Mouse (Mus musculus) forebrain, embryonic 15.5 days (tissue): Measurements from ENCODE around the gene Tob2. TPM values are rescaled to one million over a fixed set of nuclear protein-coding genes. Genes with fewer than 3 reads are reported as not detected.

Experiments used
- ATAC-seq: fragments of 200-750 bp; cut with Nextera tagmentation; replicated peaks from 2 replicates; pipeline ENCODE4 v1.8.0; 2017; ENCODE audit warnings: mild to moderate bottlenecking, moderate TSS enrichment, moderate library complexity
- H3K27ac ChIP-seq: fragments of 300-500 bp; sonication (generic); replicated peaks from 2 replicates; pipeline ENCODE4 v1.5.1; 2015; ENCODE audit warnings: mild to moderate bottlenecking, inconsistent platforms
- H3K27me3 ChIP-seq: fragments of 300-500 bp; sonication (generic); 2 replicates; pipeline ENCODE4 v1.6.1; 2015; ENCODE audit warnings: inconsistent platforms
- H3K36me3 ChIP-seq: fragments of 300-500 bp; sonication (generic); 2 replicates; pipeline ENCODE4 v1.6.1; 2015; ENCODE audit warnings: mild to moderate bottlenecking, inconsistent platforms
- H3K4me1 ChIP-seq: fragments of 300-500 bp; sonication (generic); 2 replicates; pipeline ENCODE4 v1.6.1; 2015; ENCODE audit warnings: inconsistent platforms
- H3K4me2 ChIP-seq: fragments of 300-500 bp; sonication (generic); replicated peaks from 2 replicates; pipeline ENCODE4 v1.6.1; 2015; ENCODE audit warnings: mild to moderate bottlenecking, inconsistent platforms
- H3K4me3 ChIP-seq: fragments of 300-500 bp; sonication (generic); 2 replicates; pipeline ENCODE4 v1.5.1; 2015; ENCODE audit warnings: mild to moderate bottlenecking, inconsistent platforms
- H3K9ac ChIP-seq: fragments of 300-500 bp; sonication (generic); replicated peaks from 2 replicates; pipeline ENCODE4 v1.6.1; 2015; ENCODE audit warnings: mild to moderate bottlenecking, inconsistent platforms
- H3K9me3 ChIP-seq: fragments of 300-500 bp; sonication (generic); 2 replicates; pipeline ENCODE4 v1.6.1; 2016; ENCODE audit warnings: inconsistent platforms
- WGBS: fragments of 180-500 bp; shearing (Covaris S2); methylation state at CpG from one replicate; pipeline ENCODE4 v1.1.7; 2015; ENCODE audit warnings: mixed read lengths; 5-methylcytosine and 5-hydroxymethylcytosine counted together
- polyA plus RNA-seq: library from polyadenylated mRNA; unstranded; fragments of >200 nt; fragmentation: Nextera tagmentation; extraction: Ambion mirVana; gene quantifications from 2 replicates; pipeline ENCODE4 v1.2.1, GENCODE M21; 2015

Tob2 gene
- 20.2 and 21.1 TPM in 2 replicates for polyA plus RNA-seq

- Histone ChIP-seq H3K27me3 (no peaks in the 10 kb centered on the region), H3K4me2 (peak within 1 kb of the TSS; percentile 92), H3K4me3 (peak within 1 kb of the TSS; percentile 62), H3K36me3 (no peaks in the 10 kb centered on the region), H3K9ac (peak within 1 kb of the TSS; percentile 75), H3K4me1 (peaks cover 40% of the 10 kb centered on the region), H3K9me3 (no peaks in the 10 kb centered on the region), H3K27ac (peak within 1 kb of the TSS; percentile 97)
- ATAC-seq, result peak; percentile 4; the same call in 1 of the 2 replicates
- under 1% methylated on average over 44 of the region's 44 CpGs for WGBS
These were observed at the start of gene Tob2 for GRCm38 (mm10) chr15:81858517-81859329. Gene Tob2 (minus strand): TSS chr15:81858796.

DNA sequence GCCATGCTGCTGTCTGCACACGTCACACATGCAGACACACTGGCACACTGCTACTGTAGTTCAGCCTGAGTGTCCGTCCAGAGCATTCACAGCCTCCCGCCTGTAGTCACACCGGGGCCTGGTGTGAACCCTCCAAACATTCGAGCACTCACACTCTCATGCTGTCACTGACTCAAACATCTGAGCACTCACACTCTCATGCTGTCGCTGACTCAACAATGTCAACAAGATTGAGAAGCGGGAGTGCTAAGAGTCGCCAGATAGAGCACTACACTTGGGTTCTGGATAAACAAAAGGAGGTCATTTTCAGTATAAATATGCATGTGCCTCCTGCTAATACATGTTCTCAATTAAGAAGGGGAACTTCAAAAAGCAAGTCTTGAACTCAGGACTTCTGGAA, 49.4 kb upstream of the Tob2 start:
- Histone ChIP-seq H3K9me3 (no peaks in the 10 kb centered on the region), H3K4me2 (no peak overlapping the region), H3K27ac (no peak overlapping the region), H3K27me3 (no peaks in the 10 kb centered on the region), H3K4me1 (no peaks in the 10 kb centered on the region), H3K4me3 (no peak overlapping the region), H3K36me3 (peaks cover 96% of the 10 kb centered on the region), H3K9ac (no peak overlapping the region)
- no peak for ATAC-seq
- WGBS, result 87% methylated on average over 8 of the region's 8 CpGs

DNA sequence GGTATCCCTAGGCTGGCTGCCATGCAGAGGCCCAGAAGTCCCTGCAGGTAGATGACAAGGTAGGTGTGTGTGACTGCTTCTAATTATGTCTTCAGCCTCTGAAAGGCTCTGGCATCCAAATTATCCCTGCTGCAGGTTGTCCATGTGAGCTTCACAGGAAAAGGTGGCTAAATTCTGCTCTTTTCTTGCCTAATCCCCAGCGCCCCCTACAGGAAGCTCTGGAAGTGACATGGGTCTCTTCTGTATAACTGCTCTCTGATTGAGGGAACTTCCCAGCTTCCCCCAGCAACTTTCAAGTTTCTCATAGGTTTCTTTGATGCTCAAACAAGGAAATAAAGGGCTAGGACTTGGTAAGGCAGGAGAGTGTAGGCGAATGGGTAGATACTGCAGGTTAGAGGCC, 46.3 kb upstream of the Tob2 start:
- Histone ChIP-seq H3K9ac (no peak overlapping the region), H3K4me3 (no peak overlapping the region), H3K27ac (no peak overlapping the region), H3K36me3 (peaks cover 88% of the 10 kb centered on the region), H3K4me1 (no peaks in the 10 kb centered on the region), H3K4me2 (no peak overlapping the region), H3K9me3 (no peaks in the 10 kb centered on the region), H3K27me3 (no peaks in the 10 kb centered on the region)
- 41% methylated on average over 2 of the region's 2 CpGs for WGBS
- ATAC-seq, result no peak

DNA sequence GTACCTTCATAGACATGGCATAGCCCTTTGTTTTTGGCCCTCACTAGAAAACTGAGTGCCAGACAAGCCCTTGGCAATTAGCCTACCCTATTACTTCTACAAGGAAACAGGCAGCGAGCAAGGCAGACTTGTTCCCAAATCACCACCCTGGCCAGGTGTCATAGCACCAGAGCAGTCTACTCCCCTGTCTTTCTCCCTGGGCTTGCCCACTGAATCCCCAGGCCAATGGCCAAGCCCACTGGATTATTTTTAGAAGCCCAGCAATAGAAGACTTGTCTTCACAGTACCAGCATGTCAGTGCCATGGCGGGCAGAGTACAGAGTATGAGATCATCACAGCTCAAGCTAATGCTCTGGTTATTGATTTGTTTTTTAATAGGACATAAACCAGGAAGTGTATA, 40.2 kb upstream of the Tob2 start:
- Histone ChIP-seq H3K9ac (no peak overlapping the region), H3K27ac (no peak overlapping the region), H3K36me3 (peaks cover 72% of the 10 kb centered on the region), H3K9me3 (no peaks in the 10 kb centered on the region), H3K4me2 (no peak overlapping the region), H3K4me1 (no peaks in the 10 kb centered on the region), H3K4me3 (no peak overlapping the region), H3K27me3 (no peaks in the 10 kb centered on the region)
- 84% methylated on average over 2 of the region's 2 CpGs for WGBS
- no peak for ATAC-seq

DNA sequence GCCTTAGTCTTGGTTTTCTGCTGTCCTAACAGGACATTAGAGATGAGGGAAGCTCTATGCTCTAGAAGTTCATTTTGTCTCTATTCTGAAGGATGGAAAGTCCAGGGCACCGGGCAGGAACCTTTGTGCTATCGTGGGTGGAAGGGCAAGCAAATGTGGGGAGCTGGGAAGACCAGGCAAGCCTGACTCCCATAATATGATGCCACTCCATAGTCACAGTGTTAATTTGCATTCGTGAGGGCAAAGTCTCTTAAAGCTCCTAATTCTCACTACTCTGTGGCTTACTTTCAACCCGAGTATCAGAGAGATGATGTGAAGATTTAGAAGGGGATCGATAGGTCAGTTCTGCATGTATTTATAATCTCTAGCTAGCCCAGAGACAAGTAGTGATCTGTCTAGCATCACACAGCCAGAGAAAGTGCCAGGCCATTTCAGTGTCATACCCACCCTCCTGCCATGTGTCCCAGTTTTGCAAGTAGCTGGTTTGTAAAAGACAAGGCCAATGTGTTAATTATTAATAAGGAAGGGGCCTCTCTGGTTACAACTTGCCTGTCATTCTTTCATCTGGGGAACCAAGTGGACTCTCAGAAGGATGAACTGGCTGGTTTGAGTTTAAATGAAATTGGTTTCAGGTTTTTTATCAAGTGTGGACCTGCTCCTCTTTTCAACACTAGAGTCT, 39.1 kb upstream of the Tob2 start:
- Histone ChIP-seq H3K36me3 (peaks cover 72% of the 10 kb centered on the region), H3K4me1 (no peaks in the 10 kb centered on the region), H3K4me3 (no peak overlapping the region), H3K9ac (no peak overlapping the region), H3K27me3 (no peaks in the 10 kb centered on the region), H3K9me3 (no peaks in the 10 kb centered on the region), H3K27ac (no peak overlapping the region), H3K4me2 (no peak overlapping the region)
- WGBS, result 91% methylated on average over 5 of the region's 5 CpGs
- ATAC-seq, result no peak

DNA sequence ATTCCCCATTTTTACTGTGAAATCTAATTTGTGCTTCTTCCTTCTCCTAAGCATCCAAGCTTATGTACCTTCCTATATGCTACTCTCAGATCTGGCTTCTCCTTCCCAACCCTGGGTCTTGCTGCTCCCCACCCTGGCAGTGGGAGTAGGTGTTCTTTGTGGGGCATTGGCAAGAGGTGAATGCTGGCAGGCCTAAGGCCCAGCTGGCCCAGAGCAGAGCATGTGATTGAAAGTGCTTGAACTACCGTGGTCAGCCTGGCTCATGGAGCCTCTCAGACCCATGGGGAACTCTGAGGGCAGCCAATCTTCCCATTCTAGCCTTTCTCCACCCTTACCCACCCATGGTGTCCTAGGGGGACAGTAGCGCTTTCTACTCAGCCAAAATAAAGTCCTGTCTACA, 37.8 kb upstream of the Tob2 start:
- H3K4me1 ChIP-seq, result no peaks in the 10 kb centered on the region
- H3K9ac ChIP-seq, result no peak overlapping the region
- no peaks in the 10 kb centered on the region for H3K27me3 ChIP-seq
- no peak overlapping the region for H3K27ac ChIP-seq
- no peak overlapping the region for H3K4me3 ChIP-seq
- ATAC-seq, result no peak
- H3K9me3 ChIP-seq, result no peaks in the 10 kb centered on the region
- WGBS, result 88% methylated on average over 2 of the region's 2 CpGs
- H3K4me2 ChIP-seq, result no peak overlapping the region
- peaks cover 73% of the 10 kb centered on the region for H3K36me3 ChIP-seq

GRCm38 (mm10) chr15:81894002-81894401, 35.4 kb upstream of the Tob2 start:
- 86% methylated on average over 1 of the region's 1 CpGs for WGBS

GRCm38 (mm10) chr15:81891822-81892580, 33.4 kb upstream of the Tob2 start:
- WGBS, result 93% methylated on average over 8 of the region's 8 CpGs
- Histone ChIP-seq H3K9me3 (no peaks in the 10 kb centered on the region), H3K4me3 (no peak overlapping the region), H3K4me2 (no peak overlapping the region), H3K27ac (no peak overlapping the region), H3K27me3 (no peaks in the 10 kb centered on the region), H3K9ac (no peak overlapping the region), H3K36me3 (peaks cover 64% of the 10 kb centered on the region), H3K4me1 (no peaks in the 10 kb centered on the region)
- ATAC-seq, result no peak

More at GRCm38 (mm10) chr15:81894002-81894401, 35.4 kb upstream of the Tob2 start:
- no peak overlapping the region for H3K4me3 ChIP-seq
- peaks cover 76% of the 10 kb centered on the region for H3K36me3 ChIP-seq
- no peaks in the 10 kb centered on the region for H3K4me1 ChIP-seq
- H3K9ac ChIP-seq, result no peak overlapping the region
- no peak overlapping the region for H3K4me2 ChIP-seq
- H3K27ac ChIP-seq, result no peak overlapping the region
- H3K9me3 ChIP-seq, result no peaks in the 10 kb centered on the region
- ATAC-seq, result no peak
- H3K27me3 ChIP-seq, result no peaks in the 10 kb centered on the region

DNA sequence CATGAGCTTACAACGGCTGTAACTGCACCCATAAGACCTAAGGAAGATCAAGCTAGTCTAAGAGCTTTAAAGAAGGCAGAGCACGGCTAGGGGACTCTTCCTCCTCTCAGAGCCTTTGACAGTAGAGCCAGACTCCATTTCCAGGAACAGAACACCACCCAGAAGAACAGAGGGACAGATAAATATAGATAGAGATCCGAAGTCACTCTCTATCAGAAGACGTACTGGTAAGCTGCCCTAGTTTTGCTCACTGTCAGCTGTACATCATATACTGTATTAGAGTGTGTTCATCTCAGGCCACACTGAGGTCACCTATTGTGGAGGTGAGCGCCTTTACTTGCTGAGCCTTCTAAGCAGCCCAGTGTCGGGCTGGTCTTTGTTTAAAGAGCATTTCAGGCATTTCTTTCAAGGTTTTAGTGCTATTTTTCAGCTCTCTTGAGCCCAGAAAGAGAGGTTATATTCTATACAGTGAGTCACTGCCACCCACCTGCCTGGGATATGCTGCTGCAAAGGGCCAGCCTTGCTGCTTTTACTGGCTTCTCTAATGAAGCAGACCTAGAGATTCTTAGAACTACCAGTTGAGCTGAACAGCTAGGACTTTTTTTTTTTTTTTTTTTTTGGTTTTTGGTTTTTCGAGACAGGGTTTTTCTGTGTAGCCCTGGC, 32.7 kb upstream of the Tob2 start:
- no peaks in the 10 kb centered on the region for H3K4me1 ChIP-seq
- H3K36me3 ChIP-seq, result peaks cover 57% of the 10 kb centered on the region

GRCm38 (mm10) chr15:81889175-81889574, 30.6 kb upstream of the Tob2 start:
- Histone ChIP-seq H3K27ac (no peak overlapping the region), H3K4me3 (no peak overlapping the region), H3K4me2 (no peak overlapping the region), H3K36me3 (peaks cover 42% of the 10 kb centered on the region), H3K27me3 (no peaks in the 10 kb centered on the region), H3K9me3 (no peaks in the 10 kb centered on the region), H3K4me1 (no peaks in the 10 kb centered on the region), H3K9ac (no peak overlapping the region)
- 93% methylated on average over 7 of the region's 7 CpGs for WGBS
- no peak for ATAC-seq

More for the DNA sequence above, 32.7 kb upstream of the Tob2 start:
- Histone ChIP-seq H3K4me2 (no peak overlapping the region), H3K27me3 (no peaks in the 10 kb centered on the region), H3K9ac (no peak overlapping the region), H3K9me3 (no peaks in the 10 kb centered on the region), H3K4me3 (no peak overlapping the region), H3K27ac (no peak overlapping the region)
- WGBS, result 91% methylated on average over 7 of the region's 7 CpGs
- ATAC-seq, result no peak

GRCm38 (mm10) chr15:81886795-81887550, 28.4 kb upstream of the Tob2 start:
- 94% methylated on average over 6 of the region's 6 CpGs for WGBS
- H3K4me2 ChIP-seq, result no peak overlapping the region
- no peak overlapping the region for H3K27ac ChIP-seq
- H3K27me3 ChIP-seq, result no peaks in the 10 kb centered on the region
- H3K4me1 ChIP-seq, result no peaks in the 10 kb centered on the region
- H3K4me3 ChIP-seq, result no peak overlapping the region
- H3K36me3 ChIP-seq, result peaks cover 29% of the 10 kb centered on the region
- ATAC-seq, result no peak
- no peaks in the 10 kb centered on the region for H3K9me3 ChIP-seq
- H3K9ac ChIP-seq, result no peak overlapping the region
